Mouse (Mus musculus): ENCODE results near the gene Naglu. TPM values are rescaled to one million over a fixed set of nuclear protein-coding genes. Genes with fewer than 3 reads are reported as not detected.

Gene Naglu
- total and polyA plus RNA-seq, 3 experiments = 11.2 to 33.3 (median 13.8) TPM

DNA sequence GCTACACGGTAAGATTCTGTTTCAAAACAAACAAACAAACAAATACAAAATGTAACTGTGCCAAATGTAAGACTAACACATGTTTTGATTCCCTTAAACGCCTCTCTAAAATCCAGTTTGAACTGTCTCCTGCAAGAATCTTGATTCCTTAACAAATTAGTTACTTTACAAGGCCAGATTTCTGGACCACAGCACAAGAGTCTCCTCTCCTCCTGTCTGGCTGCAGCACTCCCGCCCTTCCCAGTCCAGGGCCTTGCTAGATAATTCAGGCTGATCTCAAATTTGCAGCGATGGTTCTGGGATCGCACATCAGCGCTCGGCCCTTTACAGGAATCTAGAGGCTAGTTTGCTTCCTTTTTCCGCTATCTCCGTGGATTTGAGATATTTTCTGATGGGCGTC is 11.8 kb downstream of the Naglu start:
- TF ChIP-seq ELF1 (IDR thresholded peaks at IDR 0.05; ENCODE audit: low read depth, low read length) (no peak), TBP (conservative IDR thresholded peaks at IDR 0.05; ENCODE audit: low read depth, low read length) (no peak), GABPA (IDR thresholded peaks at IDR 0.05; ENCODE audit: insufficient replicate concordance, low read depth, low read length) (no peak), SIN3A (IDR thresholded peaks at IDR 0.05; ENCODE audit: low read length) (no peak), JUND (conservative IDR thresholded peaks at IDR 0.05; ENCODE audit: low read depth, low read length) (no peak), USF2 (conservative IDR thresholded peaks at IDR 0.05; ENCODE audit: low read depth, low read length) (no peak), MAX (IDR thresholded peaks at IDR 0.05; ENCODE audit: low read length) (no peak), NELFE (IDR thresholded peaks at IDR 0.05; ENCODE audit: low read depth, low read length) (no peak), MAFK (IDR thresholded peaks at IDR 0.05; ENCODE audit: insufficient replicate concordance, low read length) (no peak), IRF4 (IDR thresholded peaks at IDR 0.05; ENCODE audit: low read depth, low read length) (no peak), CTCF (conservative IDR thresholded peaks at IDR 0.05 in 1 of 2, IDR thresholded peaks at IDR 0.05 in 1 of 2; ENCODE audit: low read depth in 2 of 2, low read length in 2 of 2) (no peak), CHD1 (IDR thresholded peaks at IDR 0.05; ENCODE audit: low read depth, low read length) (no peak), POLR2AphosphoS2 (IDR thresholded peaks at IDR 0.05; ENCODE audit: low read depth, low read length) (no peak), MAZ (IDR thresholded peaks at IDR 0.05; ENCODE audit: low read depth, low read length) (no peak), MEF2A (IDR thresholded peaks at IDR 0.05; ENCODE audit: borderline replicate concordance, low read depth, low read length) (no peak), E2F4 (IDR thresholded peaks at IDR 0.05; ENCODE audit: insufficient replicate concordance, low read depth, low read length) (no peak), ZMIZ1 (IDR thresholded peaks at IDR 0.05; ENCODE audit: low read depth, low read length) (no peak), RCOR1 (conservative IDR thresholded peaks at IDR 0.05; ENCODE audit: low read depth, low read length) (no peak)
- DNase-seq (ENCODE audit: extremely low read depth) = no peak
- H3K9me3 ChIP-seq (replicated peaks; ENCODE audit: low read length) = no peaks in the 10 kb centered on the region
- peak overlapping the region in 2 of 3 experiments; percentile 75 to 94 for H3K4me3 ChIP-seq (replicated peaks in 1 of 3; ENCODE audit: low read depth in 2 of 3, low read length in 2 of 3, poor library complexity in 1 of 3)
- peak overlapping the region; percentile 60 for H3K9ac ChIP-seq (ENCODE audit: insufficient read depth, low read depth)
- in situ Hi-C loops (cut with MboI; ENCODE audit: low pct_ligation_motif_present, low pct_unique_long_range_greater_than_20kb, low sequenced_read_pairs) (loop anchor here (5.0 to 10.0 kb wide), 2 partner anchors 101 to 223 kb away; partner anchors contain the start of gene Becn1), dilution Hi-C loops (cut with MboI; ENCODE audit: extremely low pct_ligation_motif_present, extremely low pct_unique_long_range_greater_than_20kb, low sequenced_read_pairs) (no loop called here)
- peak overlapping the region; percentile 79 for H3K4me2 ChIP-seq (ENCODE audit: insufficient read depth, low read depth, poor library complexity, severe bottlenecking)
- H3K36me3 ChIP-seq (replicated peaks in 1 of 2; ENCODE audit: control insufficient read depth in 1 of 2, insufficient read depth in 1 of 2, low read length in 1 of 2) = peaks cover 16 to 34% of the 10 kb centered on the region in 2 experiments
- peaks cover 17 to 41% of the 10 kb centered on the region in 2 experiments for H3K4me1 ChIP-seq (ENCODE audit: control insufficient read depth in 1 of 2, insufficient read depth in 2 of 2)
- peaks cover 3% of the 10 kb centered on the region for H3K27me3 ChIP-seq (replicated peaks)
- H3K27ac ChIP-seq (ENCODE audit: insufficient read depth, low read depth) = no peak overlapping the region
- peaks cover 14% of the 10 kb centered on the region; the same call in 1 of the 2 replicates for H3K79me2 ChIP-seq (replicated peaks; ENCODE audit: control insufficient read depth, extremely low read depth, insufficient read depth, poor library complexity, severe bottlenecking)

DNA sequence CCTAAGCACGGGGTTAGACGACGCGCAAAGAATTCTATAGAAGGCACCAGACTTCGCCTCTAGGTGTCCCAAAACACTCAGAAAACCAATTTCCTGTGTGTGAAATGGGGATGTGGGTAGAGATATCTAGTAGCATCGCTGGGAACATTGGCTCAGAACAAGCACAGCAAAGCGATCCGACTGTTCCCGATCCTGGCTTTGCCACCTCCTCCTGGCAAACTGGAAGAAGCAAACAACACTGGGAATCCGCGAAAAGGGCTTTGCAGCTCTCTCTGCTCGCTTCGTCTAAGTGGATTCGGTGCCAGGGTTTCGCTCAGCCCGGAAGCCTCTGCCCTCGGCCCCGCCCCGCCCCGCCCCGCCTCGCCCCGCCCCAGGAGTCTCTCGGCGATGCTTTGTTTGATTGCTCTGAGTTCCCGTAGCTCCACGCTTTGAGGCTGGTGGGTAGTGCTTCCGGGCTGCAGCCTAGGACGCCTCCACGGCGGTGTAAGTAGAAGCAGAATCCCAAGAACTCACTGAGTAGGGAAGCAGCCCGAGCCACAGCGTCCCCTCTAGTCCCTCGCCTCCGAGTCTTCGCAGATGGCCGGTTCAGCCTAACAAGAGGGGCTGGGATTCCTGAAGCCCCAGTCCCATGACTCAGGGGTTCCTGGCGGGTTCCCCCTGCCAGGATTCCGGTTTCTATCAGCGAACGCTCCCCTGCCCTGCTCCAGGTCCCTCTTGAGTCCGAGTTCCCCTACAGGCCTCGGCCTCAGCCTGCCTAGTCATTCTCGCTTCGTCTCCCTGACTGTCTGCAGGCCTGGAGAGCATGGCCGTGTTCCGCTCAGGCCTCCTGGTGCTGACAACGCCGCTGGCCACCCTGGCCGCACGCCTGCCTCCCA is 12.6 kb downstream of the Naglu start, which contains the start of gene Coasy:
Gene Coasy, plus strand, starts transcription at position 358 of the 875 bp plus-strand sequence.
- dilution Hi-C loops (cut with MboI; ENCODE audit: extremely low pct_ligation_motif_present, extremely low pct_unique_long_range_greater_than_20kb, low sequenced_read_pairs) = no loop called here
- Histone ChIP-seq H3K9me3 (replicated peaks; ENCODE audit: low read length) (no peaks in the 10 kb centered on the region), H3K27ac (ENCODE audit: insufficient read depth, low read depth) (peak within 1 kb of the TSS; percentile 55), H3K4me3 (replicated peaks in 1 of 3; ENCODE audit: low read depth in 2 of 3, low read length in 2 of 3, poor library complexity in 1 of 3) (peak within 1 kb of the TSS; percentile 75 to 100 (median 88)), H3K4me1 (ENCODE audit: control insufficient read depth in 1 of 2, insufficient read depth in 2 of 2) (peaks cover 17 to 43% of the 10 kb centered on the region in 2 experiments), H3K79me2 (replicated peaks; ENCODE audit: control insufficient read depth, extremely low read depth, insufficient read depth, poor library complexity, severe bottlenecking) (peaks cover 14% of the 10 kb centered on the region; the same call in 1 of the 2 replicates), H3K9ac (ENCODE audit: insufficient read depth, low read depth) (peak within 1 kb of the TSS; percentile 95), H3K36me3 (replicated peaks in 1 of 2; ENCODE audit: control insufficient read depth in 1 of 2, insufficient read depth in 1 of 2, low read length in 1 of 2) (peaks cover 14 to 28% of the 10 kb centered on the region in 2 experiments), H3K4me2 (ENCODE audit: insufficient read depth, low read depth, poor library complexity, severe bottlenecking) (peak within 1 kb of the TSS; percentile 80), H3K27me3 (replicated peaks) (peaks cover 3% of the 10 kb centered on the region)
- in situ Hi-C loops (cut with MboI; ENCODE audit: low pct_ligation_motif_present, low pct_unique_long_range_greater_than_20kb, low sequenced_read_pairs) = loop anchor here (5.0 to 10.0 kb wide), 2 partner anchors 100 to 222 kb away; partner anchors contain the start of gene Becn1
- peak; percentile 94 for DNase-seq (ENCODE audit: extremely low read depth)
- TF ChIP-seq ZKSCAN1 (IDR thresholded peaks at IDR 0.05; ENCODE audit: borderline replicate concordance, low read depth, low read length) (no peak), POLR2AphosphoS2 (IDR thresholded peaks at IDR 0.05; ENCODE audit: low read depth, low read length) (peak; percentile 96), NELFE (IDR thresholded peaks at IDR 0.05; ENCODE audit: low read depth, low read length) (peak; percentile 96), E2F4 (IDR thresholded peaks at IDR 0.05; ENCODE audit: insufficient replicate concordance, low read depth, low read length) (0 out of 2 replicates have a peak, but pooled peaks have one; percentile 21), MAFK (IDR thresholded peaks at IDR 0.05; ENCODE audit: insufficient replicate concordance, low read length) (peak; percentile 45; the same call in 1 of the 2 replicates), MEF2A (IDR thresholded peaks at IDR 0.05; ENCODE audit: borderline replicate concordance, low read depth, low read length) (0 out of 2 replicates have a peak, but pooled peaks have one; percentile 18), IRF4 (IDR thresholded peaks at IDR 0.05; ENCODE audit: low read depth, low read length) (peak; percentile 69), PAX5 (IDR thresholded peaks at IDR 0.05; ENCODE audit: low read length) (no peak), MAZ (IDR thresholded peaks at IDR 0.05; ENCODE audit: low read depth, low read length) (peak; percentile 91), MXI1 (IDR thresholded peaks at IDR 0.05; ENCODE audit: low read depth, low read length) (peak; percentile 92), ELF1 (IDR thresholded peaks at IDR 0.05; ENCODE audit: low read depth, low read length) (peak; percentile 92), UBTF (IDR thresholded peaks at IDR 0.05; ENCODE audit: low read depth, low read length) (no peak; the same call in 1 of the 2 replicates), CTCF (conservative IDR thresholded peaks at IDR 0.05 in 1 of 2, IDR thresholded peaks at IDR 0.05 in 1 of 2; ENCODE audit: low read depth in 2 of 2, low read length in 2 of 2) (peak; percentile 39 to 90; a peak in 3 of 4 replicates), KAT2A (IDR thresholded peaks at IDR 0.05; ENCODE audit: insufficient replicate concordance, low read length) (peak; percentile 74; the same call in 1 of the 2 replicates), CHD1 (IDR thresholded peaks at IDR 0.05; ENCODE audit: low read depth, low read length) (peak; percentile 46), CHD2 (IDR thresholded peaks at IDR 0.05; ENCODE audit: low read length) (peak; percentile 58), ZC3H11A (IDR thresholded peaks at IDR 0.05; ENCODE audit: low read depth, low read length) (peak; percentile 53), TBP (conservative IDR thresholded peaks at IDR 0.05; ENCODE audit: low read depth, low read length) (peak; percentile 87; the same call in 1 of the 2 replicates), ZNF384 (IDR thresholded peaks at IDR 0.05; ENCODE audit: low read depth, low read length) (no peak)
